Mouse (Mus musculus) midbrain, embryonic 12.5 days (tissue): ENCODE results near the gene Aurkb. TPM values are rescaled to one million over a fixed set of nuclear protein-coding genes. Genes with fewer than 3 reads are reported as not detected.

ENCODE experiments used
- ATAC-seq: fragments of 200-750 bp; cut with Nextera tagmentation; 2 replicates; pipeline ENCODE4 v1.8.0; 2017; ENCODE audit warnings: low read depth, moderate TSS enrichment, moderate library complexity; ENCODE audit not compliant: low FRiP score
- H3K27ac ChIP-seq: fragments of 300-500 bp; sonication (generic); replicated peaks from 2 replicates; pipeline ENCODE4 v1.5.1; 2016; ENCODE audit warnings: mild to moderate bottlenecking
- H3K27me3 ChIP-seq: fragments of 300-500 bp; sonication (generic); 2 replicates; pipeline ENCODE4 v1.6.1; 2016; ENCODE audit warnings: mild to moderate bottlenecking
- H3K36me3 ChIP-seq: fragments of 300-500 bp; sonication (generic); 2 replicates; pipeline ENCODE4 v1.6.1; 2016
- H3K4me1 ChIP-seq: fragments of 300-500 bp; sonication (generic); 2 replicates; pipeline ENCODE4 v1.6.1; 2016
- H3K4me2 ChIP-seq: fragments of 300-500 bp; sonication (generic); replicated peaks from 2 replicates; pipeline ENCODE4 v1.6.1; 2016; ENCODE audit warnings: mild to moderate bottlenecking, moderate library complexity
- H3K4me3 ChIP-seq: fragments of 300-500 bp; sonication (generic); 2 replicates; pipeline ENCODE4 v1.5.1; 2016; ENCODE audit warnings: mild to moderate bottlenecking
- H3K9ac ChIP-seq: fragments of 300-500 bp; sonication (generic); replicated peaks from 2 replicates; pipeline ENCODE4 v1.6.1; 2016; ENCODE audit warnings: mild to moderate bottlenecking, moderate library complexity
- H3K9me3 ChIP-seq: fragments of 300-500 bp; sonication (generic); 2 replicates; pipeline ENCODE4 v1.6.1; 2016; ENCODE audit warnings: mild to moderate bottlenecking
- WGBS: fragments of 180-500 bp; shearing (Covaris S2); methylation state at CpG from one replicate; pipeline ENCODE4 v1.1.7; 2016; 5-methylcytosine and 5-hydroxymethylcytosine counted together
- polyA plus RNA-seq: library from polyadenylated mRNA; unstranded; fragments of >200 nt; fragmentation: Nextera tagmentation; extraction: Ambion mirVana; gene quantifications from 2 replicates; pipeline ENCODE4 v1.2.1, GENCODE M21; 2016

The Aurkb gene
- polyA plus RNA-seq, 1 experiment from 2014 or later: 142 TPM

GRCm38 (mm10) chr11:69038173-69038572 lies 7.3 kb upstream of the Aurkb start:
- WGBS: 79% methylated on average over 5 of the region's 5 CpGs
- no peak overlapping the region for H3K4me2 ChIP-seq

GRCm38 (mm10) chr11:69046395-69046774 lies 938 bp downstream of the Aurkb start:
- Histone ChIP-seq H3K4me3 (peak overlapping the region; percentile 83), H3K4me1 (peaks cover 37% of the 10 kb centered on the region), H3K36me3 (peaks cover 35% of the 10 kb centered on the region), H3K9ac (peak overlapping the region; percentile 77), H3K9me3 (no peaks in the 10 kb centered on the region), H3K4me2 (peak overlapping the region; percentile 91), H3K27ac (no peak overlapping the region; the same call in 1 of the 2 replicates), H3K27me3 (no peaks in the 10 kb centered on the region)
- ATAC-seq: no peak
- WGBS: 13% methylated on average over 9 of the region's 9 CpGs

More at GRCm38 (mm10) chr11:69038173-69038572, 7.3 kb upstream of the Aurkb start:
- Histone ChIP-seq H3K36me3 (peaks cover 16% of the 10 kb centered on the region), H3K4me3 (no peak overlapping the region), H3K9ac (no peak overlapping the region), H3K27ac (no peak overlapping the region), H3K9me3 (no peaks in the 10 kb centered on the region), H3K27me3 (no peaks in the 10 kb centered on the region), H3K4me1 (peaks cover 25% of the 10 kb centered on the region)
- ATAC-seq: no peak

GRCm38 (mm10) chr11:69047592-69047991 lies 2.1 kb downstream of the Aurkb start:
- WGBS: 96% methylated on average over 12 of the region's 12 CpGs
- peaks cover 37% of the 10 kb centered on the region for H3K4me1 ChIP-seq
- ATAC-seq: no peak
- H3K9ac ChIP-seq: peak overlapping the region; percentile 77; the same call in 1 of the 2 replicates
- no peaks in the 10 kb centered on the region for H3K9me3 ChIP-seq
- peak overlapping the region; percentile 91 for H3K4me2 ChIP-seq
- no peaks in the 10 kb centered on the region for H3K27me3 ChIP-seq
- no peak overlapping the region for H3K27ac ChIP-seq
- 0 out of 2 replicates have a peak overlapping the region, but pooled peaks have one; percentile 83 for H3K4me3 ChIP-seq
- H3K36me3 ChIP-seq: peaks cover 38% of the 10 kb centered on the region

- Histone ChIP-seq H3K4me2 (peak overlapping the region; percentile 91; the same call in 1 of the 2 replicates), H3K4me1 (peaks cover 37% of the 10 kb centered on the region), H3K27ac (no peak overlapping the region), H3K9me3 (no peaks in the 10 kb centered on the region), H3K4me3 (no peak overlapping the region), H3K36me3 (peaks cover 39% of the 10 kb centered on the region), H3K9ac (peak overlapping the region; percentile 12; the same call in 1 of the 2 replicates), H3K27me3 (no peaks in the 10 kb centered on the region)
- 94% methylated on average over 14 of the region's 14 CpGs for WGBS
- no peak for ATAC-seq
Measured at GRCm38 (mm10) chr11:69048151-69048550, 2.7 kb downstream of the Aurkb start.

GRCm38 (mm10) chr11:69050748-69051147 lies 5.3 kb downstream of the Aurkb start:
- no peak overlapping the region for H3K4me3 ChIP-seq
- no peaks in the 10 kb centered on the region for H3K9me3 ChIP-seq
- H3K27me3 ChIP-seq: no peaks in the 10 kb centered on the region
- WGBS: 87% methylated on average over 8 of the region's 8 CpGs
- peaks cover 50% of the 10 kb centered on the region for H3K36me3 ChIP-seq
- no peak overlapping the region for H3K4me2 ChIP-seq
- H3K9ac ChIP-seq: no peak overlapping the region
- ATAC-seq: no peak
- peaks cover 37% of the 10 kb centered on the region for H3K4me1 ChIP-seq
- no peak overlapping the region for H3K27ac ChIP-seq

- peaks cover 27% of the 10 kb centered on the region for H3K4me1 ChIP-seq
- no peak overlapping the region for H3K4me3 ChIP-seq
- no peaks in the 10 kb centered on the region for H3K27me3 ChIP-seq
- no peak for ATAC-seq
- H3K36me3 ChIP-seq: peaks cover 50% of the 10 kb centered on the region
- no peak overlapping the region for H3K9ac ChIP-seq
- no peaks in the 10 kb centered on the region for H3K9me3 ChIP-seq
- no peak overlapping the region for H3K27ac ChIP-seq
- WGBS: 57% methylated on average over 4 of the region's 4 CpGs
- H3K4me2 ChIP-seq: no peak overlapping the region
Measured at GRCm38 (mm10) chr11:69051771-69052170, 6.3 kb downstream of the Aurkb start.

GRCm38 (mm10) chr11:69052824-69053421 lies 7.5 kb downstream of the Aurkb start:
- H3K4me3 ChIP-seq: no peak overlapping the region
- H3K4me2 ChIP-seq: no peak overlapping the region
- H3K27ac ChIP-seq: no peak overlapping the region
- ATAC-seq: no peak
- H3K36me3 ChIP-seq: peaks cover 48% of the 10 kb centered on the region
- WGBS: 94% methylated on average over 2 of the region's 2 CpGs
- H3K9me3 ChIP-seq: no peaks in the 10 kb centered on the region
- H3K4me1 ChIP-seq: peaks cover 15% of the 10 kb centered on the region
- no peak overlapping the region for H3K9ac ChIP-seq
- no peaks in the 10 kb centered on the region for H3K27me3 ChIP-seq

GRCm38 (mm10) chr11:69053848-69054247 lies 8.4 kb downstream of the Aurkb start:
- no peak overlapping the region for H3K4me2 ChIP-seq
- no peaks in the 10 kb centered on the region for H3K27me3 ChIP-seq
- H3K4me1 ChIP-seq: peaks cover 14% of the 10 kb centered on the region
- WGBS: 83% methylated on average over 3 of the region's 3 CpGs
- no peak overlapping the region for H3K4me3 ChIP-seq
- no peak overlapping the region for H3K27ac ChIP-seq
- ATAC-seq: no peak
- no peak overlapping the region for H3K9ac ChIP-seq
- peaks cover 39% of the 10 kb centered on the region for H3K36me3 ChIP-seq
- H3K9me3 ChIP-seq: no peaks in the 10 kb centered on the region

- Histone ChIP-seq H3K36me3 (peaks cover 11% of the 10 kb centered on the region), H3K4me2 (peak overlapping the region; percentile 93), H3K9me3 (no peaks in the 10 kb centered on the region), H3K4me3 (peak overlapping the region; percentile 85), H3K4me1 (peaks cover 21% of the 10 kb centered on the region), H3K27me3 (peaks cover 7% of the 10 kb centered on the region; the same call in 1 of the 2 replicates), H3K27ac (peak overlapping the region; percentile 81), H3K9ac (peak overlapping the region; percentile 65)
- ATAC-seq: no peak
- WGBS: 70% methylated on average over 2 of the region's 2 CpGs
Measured at GRCm38 (mm10) chr11:69058265-69058664, 12.8 kb downstream of the Aurkb start.

- peak overlapping the region; percentile 93 for H3K4me2 ChIP-seq
- H3K27me3 ChIP-seq: peaks cover 7% of the 10 kb centered on the region; the same call in 1 of the 2 replicates
- H3K9me3 ChIP-seq: no peaks in the 10 kb centered on the region
- peaks cover 21% of the 10 kb centered on the region for H3K4me1 ChIP-seq
- ATAC-seq: peak; percentile 10; the same call in 1 of the 2 replicates
- peak overlapping the region; percentile 65 for H3K9ac ChIP-seq
- under 1% methylated on average over 19 of the region's 19 CpGs for WGBS
- peaks cover 5% of the 10 kb centered on the region for H3K36me3 ChIP-seq
- H3K27ac ChIP-seq: peak overlapping the region; percentile 81
- peak overlapping the region; percentile 85 for H3K4me3 ChIP-seq
Measured at GRCm38 (mm10) chr11:69058729-69059356, 13.4 kb downstream of the Aurkb start.

- Histone ChIP-seq H3K27ac (peak within 1 kb of the TSS; percentile 92), H3K9me3 (no peaks in the 10 kb centered on the region), H3K4me1 (peaks cover 27% of the 10 kb centered on the region), H3K4me3 (peak within 1 kb of the TSS; percentile 85), H3K4me2 (peak within 1 kb of the TSS; percentile 93), H3K9ac (peak within 1 kb of the TSS; percentile 87), H3K36me3 (no peaks in the 10 kb centered on the region), H3K27me3 (peaks cover 7% of the 10 kb centered on the region; the same call in 1 of the 2 replicates)
- ATAC-seq: peak; percentile 93
- WGBS: under 1% methylated on average over 63 of the region's 64 CpGs
Measured at GRCm38 (mm10) chr11:69059357-69059974, 14.0 kb downstream of the Aurkb start, which contains the start of gene Borcs6. Borcs6 (plus strand) TSS chr11:69059717.

GRCm38 (mm10) chr11:69059975-69060411 lies 14.5 kb downstream of the Aurkb start:
- Histone ChIP-seq H3K4me3 (peak overlapping the region; percentile 85), H3K36me3 (no peaks in the 10 kb centered on the region), H3K4me1 (peaks cover 29% of the 10 kb centered on the region), H3K27me3 (peaks cover 7% of the 10 kb centered on the region; the same call in 1 of the 2 replicates), H3K9ac (peak overlapping the region; percentile 87), H3K9me3 (no peaks in the 10 kb centered on the region), H3K27ac (peak overlapping the region; percentile 92), H3K4me2 (peak overlapping the region; percentile 93)
- under 1% methylated on average over 39 of the region's 49 CpGs for WGBS
- peak; percentile 3; the same call in 1 of the 2 replicates for ATAC-seq
